Mouse (Mus musculus) ES-Bruce4 (cell line): Measurements from ENCODE around the gene Rgl3. TPM values are rescaled to one million over a fixed set of nuclear protein-coding genes. Genes with fewer than 3 reads are reported as not detected.

Experiments
- H3K27ac ChIP-seq: 2 replicates; pipeline ENCODE4 v1.5.1; 2012; ENCODE audit warnings: low read length, inconsistent platforms; ENCODE audit not compliant: insufficient read depth
- H3K27me3 ChIP-seq: 2 replicates; pipeline ENCODE4 v1.6.1; 2012; ENCODE audit warnings: mild to moderate bottlenecking, low read length, inconsistent platforms; ENCODE audit not compliant: control insufficient read depth, poor library complexity, insufficient read depth, severe bottlenecking
- H3K36me3 ChIP-seq: 2 replicates; pipeline ENCODE4 v1.6.1; 2012; ENCODE audit warnings: inconsistent platforms, mild to moderate bottlenecking, low read length, moderate library complexity; ENCODE audit not compliant: control insufficient read depth, poor library complexity, insufficient read depth, severe bottlenecking
- H3K4me1 ChIP-seq: one replicate; pipeline ENCODE4 v1.8.1; 2011; ENCODE audit warnings: low read length; ENCODE audit not compliant: control insufficient read depth, insufficient read depth
- H3K4me3 ChIP-seq: 2 replicates; pipeline ENCODE4 v1.5.1; 2011; ENCODE audit warnings: low read depth, mild to moderate bottlenecking, low read length
- H3K9ac ChIP-seq: 2 replicates; pipeline ENCODE4 v1.6.1; 2012; ENCODE audit warnings: low read depth, mild to moderate bottlenecking, inconsistent platforms; ENCODE audit not compliant: poor library complexity, severe bottlenecking
- H3K9me3 ChIP-seq: replicated peaks from 2 replicates; pipeline ENCODE4 v1.6.1; 2012; ENCODE audit warnings: mild to moderate bottlenecking, low read length, inconsistent platforms; ENCODE audit not compliant: control insufficient read depth, poor library complexity, insufficient read depth, severe bottlenecking
- CTCF ChIP-seq: IDR thresholded peaks from one replicate; pipeline ENCODE4 v1.8.1; 2011; ENCODE audit warnings: low read depth, low read length
- EP300 ChIP-seq: IDR thresholded peaks from 2 replicates; pipeline ENCODE4 v1.6.1; 2011; ENCODE audit warnings: low read depth, low read length; ENCODE audit not compliant: insufficient read depth
- POLR2A ChIP-seq: IDR thresholded peaks from one replicate; pipeline ENCODE4 v1.8.1; 2011; ENCODE audit warnings: low read length; ENCODE audit not compliant: insufficient read depth
- polyA plus RNA-seq: library from polyadenylated mRNA; stranded (reverse); fragments of >200 nt; gene quantifications from 2 replicates; pipeline ENCODE4 v1.2.4, GENCODE M21; 2011; ENCODE audit warnings: low read depth; ENCODE audit not compliant: missing spikeins, insufficient read depth, insufficient read length

Rgl3 gene
- 9.2 and 9.7 TPM in 2 replicates for polyA plus RNA-seq

DNA sequence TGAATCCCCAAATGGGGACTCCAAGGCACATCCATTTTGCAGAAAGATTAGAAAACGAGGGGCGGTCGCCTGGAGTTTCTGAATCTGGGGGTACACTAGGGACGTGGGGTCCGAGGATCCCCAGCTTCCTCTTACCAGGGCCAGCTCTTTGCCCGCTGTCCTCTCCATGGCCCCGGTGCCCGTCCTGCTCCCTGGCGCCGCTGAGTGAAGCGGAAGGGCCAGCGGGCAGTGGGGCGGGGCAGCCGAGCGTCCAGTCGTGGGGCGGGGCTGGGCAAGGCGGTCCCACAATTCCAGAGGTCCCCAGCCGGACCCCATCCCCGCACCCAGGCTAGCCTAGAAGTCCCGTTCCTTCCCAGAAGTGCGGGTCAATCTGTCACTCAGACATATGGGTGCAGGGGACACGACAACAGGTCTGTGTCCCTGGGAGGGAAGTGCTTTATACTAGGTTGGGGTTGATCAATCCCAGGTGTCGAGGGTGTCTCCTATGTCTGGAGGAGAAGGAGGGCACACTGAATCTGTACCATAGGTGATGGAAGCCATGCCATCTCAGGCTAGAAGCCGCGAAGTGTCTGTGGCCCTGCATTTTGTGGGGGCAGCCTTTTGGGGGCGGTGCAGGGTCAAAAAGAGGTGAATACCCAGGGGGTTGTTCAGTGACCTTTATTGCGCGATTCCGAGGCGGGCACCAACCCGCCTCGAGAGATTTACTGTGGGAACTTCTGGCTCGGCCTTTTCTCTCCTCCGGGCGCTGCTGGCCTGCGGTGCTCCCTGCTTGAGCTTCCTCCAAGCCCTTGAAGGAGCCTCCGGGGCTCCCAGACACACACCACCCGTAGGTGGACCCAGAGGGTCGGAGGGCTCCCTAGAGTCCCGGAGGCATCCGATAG, at the start of gene Rgl3:
Rgl3 (minus strand) TSS at position 217 of the 881 bp plus-strand sequence.
- Histone ChIP-seq H3K9ac (peak within 1 kb of the TSS; percentile 24; the same call in 1 of the 2 replicates), H3K4me1 (peaks cover 3% of the 10 kb centered on the region), H3K27ac (no peak within 1 kb of the TSS)

DNA sequence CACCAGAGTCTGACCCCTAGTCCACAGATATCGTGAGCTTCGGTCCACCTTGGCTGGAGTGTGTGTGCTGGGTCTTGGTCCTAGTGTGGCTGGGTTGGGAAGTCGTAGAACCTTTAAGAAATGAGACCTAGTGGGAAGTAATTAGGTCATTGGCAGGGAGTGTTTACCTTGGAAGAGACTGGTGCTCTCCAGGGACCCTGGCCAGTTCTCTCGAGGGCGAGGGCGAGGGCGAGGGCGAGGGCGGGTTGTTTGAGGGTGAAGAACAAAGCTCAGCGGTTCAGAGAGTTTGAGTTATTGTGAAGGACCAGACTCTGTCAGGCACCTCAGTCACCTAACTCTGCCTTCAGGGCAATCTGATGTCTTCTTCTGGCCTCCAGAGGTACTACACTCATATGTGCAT, 48.6 kb upstream of the Rgl3 start:
- Histone ChIP-seq H3K9ac (no peak overlapping the region), H3K9me3 (no peaks in the 10 kb centered on the region), H3K4me3 (no peak overlapping the region), H3K4me1 (peaks cover 5% of the 10 kb centered on the region), H3K27me3 (no peaks in the 10 kb centered on the region), H3K27ac (no peak overlapping the region), H3K36me3 (no peaks in the 10 kb centered on the region)
- TF ChIP-seq POLR2A (no peak), EP300 (no peak), CTCF (no peak)

More for the DNA sequence above, at the start of gene Rgl3:
- no peaks in the 10 kb centered on the region for H3K36me3 ChIP-seq
- peaks cover 10% of the 10 kb centered on the region for H3K27me3 ChIP-seq
- peak within 1 kb of the TSS; percentile 65 for H3K4me3 ChIP-seq
- no peaks in the 10 kb centered on the region for H3K9me3 ChIP-seq
- TF ChIP-seq EP300 (no peak), POLR2A (no peak), CTCF (no peak)

DNA sequence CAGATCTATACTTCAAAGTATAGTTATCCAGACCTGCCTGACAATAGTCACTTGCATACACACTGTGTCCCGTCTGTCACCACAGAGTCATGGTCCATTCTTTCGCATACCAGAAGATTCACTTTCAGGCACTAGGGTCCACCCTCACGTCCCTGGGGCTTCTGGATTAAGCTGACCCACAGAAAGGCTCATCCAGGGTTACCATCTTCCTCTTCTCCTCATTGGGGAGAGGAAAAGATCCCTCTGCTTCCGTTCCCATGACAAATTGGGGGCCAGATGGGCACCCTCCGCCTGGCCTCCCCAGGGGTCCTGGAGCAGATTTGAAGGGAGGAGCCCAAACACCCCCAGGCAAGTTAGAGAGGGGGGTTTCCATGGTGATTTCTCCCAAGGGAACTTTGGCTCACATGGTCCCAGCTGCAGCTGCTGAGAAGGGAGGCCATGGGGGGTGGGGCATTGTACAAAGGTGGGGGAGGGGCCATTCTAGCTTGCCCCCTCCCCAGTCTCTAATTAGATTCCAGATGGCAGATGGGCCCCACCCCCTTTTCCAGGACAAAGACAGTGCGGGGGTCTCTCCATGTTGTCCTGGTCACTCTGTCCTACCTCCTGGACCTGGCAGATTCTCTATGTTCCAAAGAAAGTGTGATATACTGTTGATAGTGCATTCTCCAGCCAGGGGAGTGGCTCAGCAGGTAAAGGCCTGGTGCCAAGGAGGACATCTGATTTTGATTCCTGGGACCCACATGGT, 46.2 kb upstream of the Rgl3 start:
- Histone ChIP-seq H3K36me3 (no peaks in the 10 kb centered on the region), H3K9me3 (no peaks in the 10 kb centered on the region), H3K4me3 (no peak overlapping the region), H3K27me3 (no peaks in the 10 kb centered on the region), H3K4me1 (peaks cover 5% of the 10 kb centered on the region), H3K27ac (no peak overlapping the region), H3K9ac (no peak overlapping the region)
- peak; percentile 40; the same call in 1 of the 2 replicates for TF ChIP-seq EP300
- no peak for TF ChIP-seq POLR2A

DNA sequence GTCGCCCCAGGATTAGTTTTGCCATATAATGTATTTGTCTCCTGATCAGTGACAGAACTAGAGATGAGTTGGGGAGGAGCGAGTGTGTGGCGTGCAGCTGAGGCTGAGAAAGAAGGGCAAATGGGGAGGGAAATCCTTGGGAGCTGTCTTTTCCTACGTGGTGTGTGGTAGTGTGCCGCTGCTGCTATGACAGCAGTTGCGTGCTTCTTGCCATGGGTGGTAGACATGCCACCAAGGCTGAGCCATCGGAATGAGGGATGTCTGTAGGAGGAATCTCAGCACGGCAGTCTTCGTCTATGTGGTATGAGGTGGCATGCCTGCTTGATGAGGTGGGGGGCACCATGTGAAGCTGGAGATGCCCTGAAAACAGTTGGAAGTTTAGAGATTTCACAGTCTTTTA, 41.1 kb upstream of the Rgl3 start:
- H3K9me3 ChIP-seq: no peaks in the 10 kb centered on the region

DNA sequence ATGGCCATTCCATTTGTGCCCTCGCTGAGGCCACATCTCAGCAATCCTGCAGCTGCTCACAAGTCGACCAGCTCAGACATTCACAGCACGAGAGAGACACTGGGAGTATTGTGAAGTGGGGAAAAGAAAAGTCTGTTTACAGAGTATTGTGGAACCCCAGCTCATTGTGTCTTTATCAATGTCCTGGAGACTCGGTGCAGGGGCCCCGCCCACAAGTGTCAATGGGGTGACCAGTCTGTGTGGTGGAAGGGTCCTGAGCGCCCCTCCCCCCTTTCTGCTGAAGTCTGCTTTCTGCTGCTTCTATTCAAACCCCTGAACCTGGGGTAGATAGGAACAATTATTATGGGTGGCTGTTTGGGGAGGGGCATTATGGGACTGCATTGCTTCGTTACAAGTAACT, 39.2 kb upstream of the Rgl3 start:
- Histone ChIP-seq H3K4me3 (no peak overlapping the region), H3K36me3 (no peaks in the 10 kb centered on the region), H3K27me3 (no peaks in the 10 kb centered on the region), H3K9me3 (no peaks in the 10 kb centered on the region), H3K27ac (no peak overlapping the region), H3K4me1 (no peaks in the 10 kb centered on the region), H3K9ac (no peak overlapping the region)
- TF ChIP-seq CTCF (no peak), POLR2A (no peak), EP300 (no peak)

More for the DNA sequence above, 41.1 kb upstream of the Rgl3 start:
- Histone ChIP-seq H3K27me3 (no peaks in the 10 kb centered on the region), H3K4me3 (no peak overlapping the region), H3K9ac (no peak overlapping the region), H3K36me3 (no peaks in the 10 kb centered on the region), H3K27ac (no peak overlapping the region), H3K4me1 (no peaks in the 10 kb centered on the region)
- no peak for TF ChIP-seq CTCF
- no peak for TF ChIP-seq POLR2A
- no peak for TF ChIP-seq EP300
